Comparison of ENCODE assay signal across 22 mouse cellular contexts in genomic region chr4:53474109-53474508, GRCm38 (mm10). TPM values are rescaled to one million over a fixed set of nuclear protein-coding genes. Genes with fewer than 3 reads are reported as not detected.
DNase-seq lines count a peak whose midpoint lies in the region; ATAC-seq and TF ChIP-seq lines count a peak whose summit lies in the region.
"Had no signal": no experiment of that assay in that cellular context is flagged by ENCODE, and none has a peak within 500 bp of the region (broad histone marks: within the 10 kb centered on the region; RNA-seq: fewer than 3 reads in every experiment).

No protein-coding gene starts in this region.

- DNase-seq in gastrocnemius, adult 2 months, result no peak
- DNase-seq in gastrocnemius, postnatal 14 days, result no peak
- peak; percentile 16 for DNase-seq in 3134 (ENCODE audit: extremely low read depth, insufficient read length, low spot score)
- no peak for DNase-seq in urinary bladder, adult 2 months (ENCODE audit: low spot score)
- DNase-seq: adrenal gland, adult 8-10 months; B cell, adult 2 months; gastrocnemius, postnatal 10 days; kidney, adult 2 months; kidney, postnatal 36 days; lung, embryonic 14.5 days; lung, postnatal 4 days; right cerebral cortex, adult 18-20 months; thymus, postnatal 14 days had no signal

- H3K9me3 ChIP-seq in kidney, embryonic 14.5 days (ENCODE audit: control insufficient read depth, low read length), result no peaks in the 10 kb centered on the region
- H3K9me3 ChIP-seq: embryonic facial prominence, embryonic 12.5 days; hindbrain, embryonic 10.5 days; liver, embryonic 12.5 days; midbrain, embryonic 12.5 days had no signal

- peak; percentile 68 for ATAC-seq in megakaryocyte progenitor cell, adult 5-6 weeks (replicated peaks; ENCODE audit: poor library complexity)
- ATAC-seq in kidney, embryonic 14.5 days (ENCODE audit: low FRiP score, low TSS enrichment), result no peak
- ATAC-seq: hindbrain, postnatal 0 days; liver, embryonic 12.5 days had no signal

- no peak for TF ChIP-seq CTCF in gastrocnemius, adult 2 months (IDR thresholded peaks at IDR 0.05)
- TF ChIP-seq CTCF in bone marrow macrophage, adult 2 months (IDR thresholded peaks at IDR 0.05; ENCODE audit: low read depth, low read length), result no peak

- H3K27me3 ChIP-seq in kidney, embryonic 14.5 days (ENCODE audit: control insufficient read depth, insufficient read depth, low read length), result no peaks in the 10 kb centered on the region
- H3K27me3 ChIP-seq: embryonic facial prominence, embryonic 12.5 days; liver, embryonic 12.5 days; midbrain, embryonic 12.5 days had no signal

- no peaks in the 10 kb centered on the region for H3K36me3 ChIP-seq in kidney, embryonic 14.5 days (ENCODE audit: control insufficient read depth, insufficient read depth, low read length)
- H3K36me3 ChIP-seq: embryonic facial prominence, embryonic 12.5 days; hindbrain, embryonic 10.5 days; liver, embryonic 12.5 days; midbrain, embryonic 12.5 days had no signal

- H3K9ac ChIP-seq in kidney, embryonic 14.5 days (ENCODE audit: low read depth, low read length), result no peak overlapping the region
- H3K9ac ChIP-seq: embryonic facial prominence, embryonic 12.5 days; liver, embryonic 12.5 days; lung, embryonic 14.5 days; midbrain, embryonic 12.5 days had no signal

- peaks cover 43% of the 10 kb centered on the region for H3K4me1 ChIP-seq in bone marrow macrophage, adult 2 months (ENCODE audit: control insufficient read depth, insufficient read depth, low read length)
- H3K4me1 ChIP-seq in kidney, embryonic 14.5 days (ENCODE audit: control insufficient read depth, insufficient read depth, low read length), result no peaks in the 10 kb centered on the region
- H3K4me1 ChIP-seq: hindbrain, embryonic 10.5 days had no signal

- no peak for TF ChIP-seq POLR2A in bone marrow macrophage, adult 2 months (IDR thresholded peaks at IDR 0.05; ENCODE audit: borderline replicate concordance, low read depth, low read length)

- H3K4me3 ChIP-seq in gastrocnemius, adult 2 months, result no peak overlapping the region
- no peak overlapping the region for H3K4me3 ChIP-seq in bone marrow macrophage, adult 2 months (ENCODE audit: insufficient read depth, low read length)
- no peak overlapping the region for H3K4me3 ChIP-seq in kidney, embryonic 14.5 days (ENCODE audit: low read length)
- H3K4me3 ChIP-seq: embryonic facial prominence, embryonic 12.5 days; hindbrain, embryonic 10.5 days; liver, embryonic 12.5 days; midbrain, embryonic 12.5 days had no signal

- H3K27ac ChIP-seq in gastrocnemius, adult 2 months, result peak overlapping the region; percentile 38; the same call in 1 of the 2 replicates
- H3K27ac ChIP-seq in bone marrow macrophage, adult 2 months (ENCODE audit: insufficient read depth, low read depth, low read length), result peak overlapping the region; percentile 3
- H3K27ac ChIP-seq in kidney, embryonic 14.5 days (ENCODE audit: low read depth, low read length), result no peak overlapping the region
- H3K27ac ChIP-seq: embryonic facial prominence, embryonic 12.5 days; hindbrain, embryonic 10.5 days; hindbrain, postnatal 0 days; liver, embryonic 12.5 days; midbrain, embryonic 12.5 days; stomach, postnatal 0 days had no signal

- no peak overlapping the region for H3K4me2 ChIP-seq in kidney, embryonic 14.5 days (replicated peaks; ENCODE audit: low read depth, low read length)
- H3K4me2 ChIP-seq: embryonic facial prominence, embryonic 12.5 days; liver, embryonic 12.5 days; lung, embryonic 14.5 days; midbrain, embryonic 12.5 days had no signal

- intact Hi-C loops in gastrocnemius, adult 2 months (cut with DNase I), result no loop called here
- intact Hi-C loops in gastrocnemius, postnatal 14 days (cut with DNase I; ENCODE audit: low total_unique reads), result no loop called here

RNA-seq across cellular contexts. Expression of gene Slc44a1, which starts 33.9 kb away (rescaled TPM):
- 10 to 100 TPM; 15.8 to 17.7 TPM for total RNA-seq in gastrocnemius, adult 2 months (2021)
- total RNA-seq in gastrocnemius, postnatal 14 days (2021), result 10 to 100 TPM; 26.6 to 30.3 TPM
- 58.3 and 69.4 TPM in 2 replicates for polyA plus RNA-seq in bone marrow macrophage, adult 2 months (2012; ENCODE audit: insufficient read depth, insufficient read length, missing spikeins)
- total RNA-seq in megakaryocyte progenitor cell, adult 5-6 weeks (2015), result 5.5 and 5.8 TPM in 2 replicates
- 3.5 and 5.5 TPM in 2 replicates for total RNA-seq in megakaryocyte progenitor cell, adult 5-6 weeks (2017)
- 26.8 and 48.8 TPM in 2 replicates for polyA plus RNA-seq in kidney, embryonic 14.5 days (2014; fragmentation: Nextera tagmentation; extraction: Ambion mirVana)
- 59.8 and 70.6 TPM in 2 replicates for polyA plus RNA-seq in urinary bladder, adult 2 months (2012; rRNA removed)
